Mouse (Mus musculus): Measurements from ENCODE around the gene Llph. TPM values are rescaled to one million over a fixed set of nuclear protein-coding genes. Genes with fewer than 3 reads are reported as not detected.

Llph gene
- polyA plus RNA-seq, 1 experiment: 40.0 TPM

- peaks cover 3% of the 10 kb centered on the region for H3K27me3 ChIP-seq (ENCODE audit: control insufficient read depth, insufficient read depth, insufficient read length)
- no peaks in the 10 kb centered on the region for H3K79me2 ChIP-seq (ENCODE audit: control insufficient read depth, insufficient read depth)
- H3K4me3 ChIP-seq (ENCODE audit: insufficient read depth, poor library complexity, severe bottlenecking): no peak overlapping the region
- no peaks in the 10 kb centered on the region for H3K79me3 ChIP-seq (ENCODE audit: low read depth)
- no peaks in the 10 kb centered on the region for H3K36me3 ChIP-seq (ENCODE audit: control insufficient read depth, insufficient read depth)
- H3ac ChIP-seq (ENCODE audit: control insufficient read depth, insufficient read length, low read depth): no peak overlapping the region
- no peak for TF ChIP-seq USF1 (IDR thresholded peaks at IDR 0.05; ENCODE audit: low read depth)
- TF ChIP-seq FOSL1 (IDR thresholded peaks at IDR 0.05; ENCODE audit: insufficient read depth, low read length, poor library complexity, severe bottlenecking): no peak
- no peak for TF ChIP-seq MYOD1 (IDR thresholded peaks at IDR 0.05; ENCODE audit: control insufficient read depth, insufficient read length, low read depth)
- TF ChIP-seq MAX (IDR thresholded peaks at IDR 0.05): no peak
- no peak for TF ChIP-seq CTCF (IDR thresholded peaks at IDR 0.05; ENCODE audit: control insufficient read depth, insufficient read depth, insufficient read length)
- no peak for TF ChIP-seq CEBPB (IDR thresholded peaks at IDR 0.05; ENCODE audit: low read depth)
- TF ChIP-seq MYOG (IDR thresholded peaks at IDR 0.05; ENCODE audit: control insufficient read depth, extremely low read depth, insufficient read length): no peak
These were observed 37.1 kb upstream of the Llph start for GRCm38 (mm10) chr10:120189782-120190181.

- H3K79me2 ChIP-seq (ENCODE audit: control insufficient read depth, insufficient read depth): no peaks in the 10 kb centered on the region
- H3ac ChIP-seq (ENCODE audit: control insufficient read depth, insufficient read length, low read depth): no peak overlapping the region
- no peaks in the 10 kb centered on the region for H3K36me3 ChIP-seq (ENCODE audit: control insufficient read depth, insufficient read depth)
- no peaks in the 10 kb centered on the region for H3K79me3 ChIP-seq (ENCODE audit: low read depth)
- H3K4me3 ChIP-seq (ENCODE audit: insufficient read depth, poor library complexity, severe bottlenecking): no peak overlapping the region
- TF ChIP-seq FOSL1 (IDR thresholded peaks at IDR 0.05; ENCODE audit: insufficient read depth, low read length, poor library complexity, severe bottlenecking) (no peak), USF1 (IDR thresholded peaks at IDR 0.05; ENCODE audit: low read depth) (no peak), CTCF (IDR thresholded peaks at IDR 0.05; ENCODE audit: control insufficient read depth, insufficient read depth, insufficient read length) (no peak), MAX (IDR thresholded peaks at IDR 0.05) (no peak), CEBPB (IDR thresholded peaks at IDR 0.05; ENCODE audit: low read depth) (no peak), MYOG (IDR thresholded peaks at IDR 0.05; ENCODE audit: control insufficient read depth, extremely low read depth, insufficient read length) (no peak), MYOD1 (IDR thresholded peaks at IDR 0.05; ENCODE audit: control insufficient read depth, insufficient read length, low read depth) (no peak)
- H3K27me3 ChIP-seq (ENCODE audit: control insufficient read depth, insufficient read depth, insufficient read length): no peaks in the 10 kb centered on the region
These were observed 35.7 kb upstream of the Llph start for GRCm38 (mm10) chr10:120191165-120191564.

- Histone ChIP-seq H3K27me3 (ENCODE audit: control insufficient read depth, insufficient read depth, insufficient read length) (no peaks in the 10 kb centered on the region), H3K79me2 (ENCODE audit: control insufficient read depth, insufficient read depth) (no peaks in the 10 kb centered on the region), H3K36me3 (ENCODE audit: control insufficient read depth, insufficient read depth) (no peaks in the 10 kb centered on the region), H3K4me3 (ENCODE audit: insufficient read depth, poor library complexity, severe bottlenecking) (no peak overlapping the region), H3ac (ENCODE audit: control insufficient read depth, insufficient read length, low read depth) (no peak overlapping the region), H3K79me3 (ENCODE audit: low read depth) (no peaks in the 10 kb centered on the region)
- TF ChIP-seq MAX (IDR thresholded peaks at IDR 0.05) (no peak), MYOD1 (IDR thresholded peaks at IDR 0.05; ENCODE audit: control insufficient read depth, insufficient read length, low read depth) (no peak), CTCF (IDR thresholded peaks at IDR 0.05; ENCODE audit: control insufficient read depth, insufficient read depth, insufficient read length) (no peak), MYOG (IDR thresholded peaks at IDR 0.05; ENCODE audit: control insufficient read depth, extremely low read depth, insufficient read length) (no peak), CEBPB (IDR thresholded peaks at IDR 0.05; ENCODE audit: low read depth) (no peak)
These were observed 34.6 kb upstream of the Llph start for GRCm38 (mm10) chr10:120192278-120192677.

- Histone ChIP-seq H3K79me3 (ENCODE audit: low read depth) (no peaks in the 10 kb centered on the region), H3ac (ENCODE audit: control insufficient read depth, insufficient read length, low read depth) (no peak overlapping the region), H3K4me3 (ENCODE audit: insufficient read depth, poor library complexity, severe bottlenecking) (no peak overlapping the region), H3K36me3 (ENCODE audit: control insufficient read depth, insufficient read depth) (no peaks in the 10 kb centered on the region), H3K27me3 (ENCODE audit: control insufficient read depth, insufficient read depth, insufficient read length) (no peaks in the 10 kb centered on the region), H3K79me2 (ENCODE audit: control insufficient read depth, insufficient read depth) (no peaks in the 10 kb centered on the region)
- TF ChIP-seq MYOG (IDR thresholded peaks at IDR 0.05; ENCODE audit: control insufficient read depth, extremely low read depth, insufficient read length) (no peak), MYOD1 (IDR thresholded peaks at IDR 0.05; ENCODE audit: control insufficient read depth, insufficient read length, low read depth) (no peak), MAX (IDR thresholded peaks at IDR 0.05) (no peak), CTCF (IDR thresholded peaks at IDR 0.05; ENCODE audit: control insufficient read depth, insufficient read depth, insufficient read length) (no peak), FOSL1 (IDR thresholded peaks at IDR 0.05; ENCODE audit: insufficient read depth, low read length, poor library complexity, severe bottlenecking) (no peak), USF1 (IDR thresholded peaks at IDR 0.05; ENCODE audit: low read depth) (no peak), CEBPB (IDR thresholded peaks at IDR 0.05; ENCODE audit: low read depth) (no peak)
These were observed 33.6 kb upstream of the Llph start for GRCm38 (mm10) chr10:120193255-120193654.

- Histone ChIP-seq H3ac (ENCODE audit: control insufficient read depth, insufficient read length, low read depth) (no peak overlapping the region), H3K4me3 (ENCODE audit: insufficient read depth, poor library complexity, severe bottlenecking) (no peak overlapping the region), H3K79me2 (ENCODE audit: control insufficient read depth, insufficient read depth) (no peaks in the 10 kb centered on the region), H3K27me3 (ENCODE audit: control insufficient read depth, insufficient read depth, insufficient read length) (no peaks in the 10 kb centered on the region), H3K36me3 (ENCODE audit: control insufficient read depth, insufficient read depth) (no peaks in the 10 kb centered on the region), H3K79me3 (ENCODE audit: low read depth) (no peaks in the 10 kb centered on the region)
- TF ChIP-seq FOSL1 (IDR thresholded peaks at IDR 0.05; ENCODE audit: insufficient read depth, low read length, poor library complexity, severe bottlenecking): no peak
- no peak for TF ChIP-seq MYOG (IDR thresholded peaks at IDR 0.05; ENCODE audit: control insufficient read depth, extremely low read depth, insufficient read length)
- TF ChIP-seq MYOD1 (IDR thresholded peaks at IDR 0.05; ENCODE audit: control insufficient read depth, insufficient read length, low read depth): no peak
These were observed 29.6 kb upstream of the Llph start for GRCm38 (mm10) chr10:120197061-120197835.
